Mouse (Mus musculus) heart, adult 8-10 months (tissue): ENCODE results near the gene Olfr1302. TPM values are rescaled to one million over a fixed set of nuclear protein-coding genes. Genes with fewer than 3 reads are reported as not detected.

Source experiments
- DNase-seq: peaks from one replicate; pipeline ENCODE4 v3.0.0; 2022; ENCODE audit warnings: low spot score
- total RNA-seq, 4 experiments: library from RNA; stranded (reverse); gene quantifications; 2 replicates each; pipeline ENCODE4 v1.2.4; 2022

The Olfr1302 gene
- not detected for total RNA-seq

- no peak for DNase-seq
Measured at GRCm38 (mm10) chr2:111777129-111777528, at the start of gene Olfr1302. Gene Olfr1302 (plus strand): TSS chr2:111777429.

GRCm38 (mm10) chr2:111750706-111751105 is 26.5 kb upstream of the Olfr1302 start, which contains the start of gene Olfr1301:
Gene Olfr1301 (plus strand): TSS chr2:111751006.
- no peak for DNase-seq

- DNase-seq = no peak
Measured at GRCm38 (mm10) chr2:111812936-111813335, 35.7 kb downstream of the Olfr1302 start.

GRCm38 (mm10) chr2:111820240-111820639 is 43.0 kb downstream of the Olfr1302 start, which contains the start of gene Olfr1303:
Gene Olfr1303 (minus strand): TSS chr2:111820340.
- no peak for DNase-seq

Other genes starting within 250 kb of the Olfr1302 start
- gene Olfr1294, start 237.1 kb upstream of the Olfr1302 start, total RNA-seq = not detected
- gene Olfr1295, start 207.7 kb upstream of the Olfr1302 start, total RNA-seq = not detected
- gene Olfr1297, start 150.9 kb upstream of the Olfr1302 start, total RNA-seq = not detected
- not detected for gene Olfr1298, start 128.2 kb upstream of the Olfr1302 start, total RNA-seq
- not detected for gene Olfr1299, start 116.0 kb upstream of the Olfr1302 start, total RNA-seq
- not detected for gene Olfr1301, start 26.4 kb upstream of the Olfr1302 start, total RNA-seq
- not detected for gene Olfr1303, start 42.9 kb downstream of the Olfr1302 start, total RNA-seq
- gene Olfr1305, start 99.7 kb downstream of the Olfr1302 start, total RNA-seq = not detected
- not detected for gene Olfr1306, start 138.8 kb downstream of the Olfr1302 start, total RNA-seq
- gene Olfr1307, start 172.0 kb downstream of the Olfr1302 start, total RNA-seq = under 1 TPM in 1 of 4 experiments, not detected in 3; under 0.01 TPM
- not detected for gene Olfr1308, start 187.5 kb downstream of the Olfr1302 start, total RNA-seq
- gene Olfr1309, start 212.9 kb downstream of the Olfr1302 start, total RNA-seq = not detected
- gene Olfr1310, start 235.3 kb downstream of the Olfr1302 start, total RNA-seq = not detected
- not detected for gene Olfr1311, start 247.0 kb downstream of the Olfr1302 start, total RNA-seq